Mouse (Mus musculus) stomach, postnatal 0 days (tissue): Measurements from ENCODE around the gene Ptpro.

Experiments
- CTCF ChIP-seq: IDR thresholded peaks from 2 replicates; pipeline ENCODE4 v1.5.1; 2016; ENCODE audit warnings: antibody characterized with exemption, low read depth, mild to moderate bottlenecking, moderate library complexity
- EP300 ChIP-seq: optimal IDR thresholded peaks from 2 replicates; pipeline ENCODE3; 2016; ENCODE audit warnings: antibody characterized with exemption

GRCm38 (mm10) chr6:137440559-137441486 is 188.7 kb downstream of the Ptpro start:
- no peak for TF ChIP-seq CTCF
- TF ChIP-seq EP300: no peak
